Mouse (Mus musculus) G1E (cell line): Measurements from ENCODE around the gene Adamts12.

Experiments
- CTCF ChIP-seq: IDR thresholded peaks from 2 replicates; pipeline ENCODE4 v1.5.1; 2012; ENCODE audit warnings: low read depth, low read length, inconsistent platforms, mixed read lengths
- GATA1 ChIP-seq: IDR thresholded peaks from 2 replicates; pipeline ENCODE4 v1.6.1; 2012; ENCODE audit warnings: borderline replicate concordance, low read length, inconsistent platforms, mixed read lengths
- POLR2AphosphoS5 ChIP-seq: IDR thresholded peaks from 2 replicates; pipeline ENCODE4 v1.6.1; 2012; ENCODE audit warnings: low read depth, low read length, inconsistent platforms; ENCODE audit not compliant: insufficient replicate concordance
- TAL1 ChIP-seq: conservative IDR thresholded peaks from 2 replicates; pipeline ENCODE4 v1.6.1; 2012; ENCODE audit warnings: low read depth, low read length, inconsistent platforms, mixed read lengths

DNA sequence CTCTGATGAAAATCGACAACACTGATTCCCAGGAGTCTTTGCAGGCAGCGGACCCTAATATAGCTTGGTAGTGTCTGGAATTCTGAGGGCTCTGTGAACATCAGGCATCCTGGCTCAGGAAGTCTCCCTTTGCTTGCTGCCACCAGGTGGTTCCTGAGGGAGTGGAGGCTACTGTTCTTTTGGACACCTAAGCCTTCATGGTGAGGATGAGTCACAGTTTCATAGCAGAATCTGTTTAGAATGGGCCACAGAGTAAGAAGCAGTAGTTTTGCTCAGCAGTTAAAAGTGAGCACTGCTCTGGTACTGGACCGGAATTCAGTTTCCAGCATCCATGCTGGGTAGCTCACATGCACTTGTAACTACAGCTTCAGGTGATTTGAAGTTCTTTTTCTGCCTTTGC is 24.9 kb downstream of the Adamts12 start:
- TF ChIP-seq CTCF = no peak
- no peak for TF ChIP-seq GATA1
- TF ChIP-seq POLR2AphosphoS5 = no peak
- no peak for TF ChIP-seq TAL1
